Mouse (Mus musculus) stomach, postnatal 0 days (tissue): ENCODE measurements at regions not wholly inside any gene's neighbourhood (a gene's known extent, or its start where the extent isn't known, plus 50 kb on each side); places are given as distances from the start of the nearest gene placed in this dataset.

Experiments used
- ATAC-seq: fragments of 200-750 bp; cut with Nextera tagmentation; 2 replicates; pipeline ENCODE4 v1.8.0; 2017; ENCODE audit not compliant: low FRiP score, low TSS enrichment
- DNase-seq: peaks from one replicate; pipeline ENCODE4 v3.0.0-alpha.2; 2016; ENCODE audit warnings: low spot score
- H3K27ac ChIP-seq: fragments of 300-500 bp; sonication (generic); replicated peaks from 2 replicates; pipeline ENCODE4 v1.5.1; 2014; ENCODE audit warnings: mild to moderate bottlenecking, control low read depth
- H3K27me3 ChIP-seq: fragments of 300-500 bp; sonication (generic); 2 replicates; pipeline ENCODE4 v1.6.1; 2014; ENCODE audit warnings: low read length; ENCODE audit not compliant: control insufficient read depth, insufficient read depth
- H3K36me3 ChIP-seq: fragments of 300-500 bp; sonication (generic); 2 replicates; pipeline ENCODE4 v1.6.1; 2014; ENCODE audit warnings: low read length, mixed read lengths; ENCODE audit not compliant: control insufficient read depth, insufficient read depth
- H3K4me1 ChIP-seq: fragments of 300-500 bp; sonication (generic); replicated peaks from 2 replicates; pipeline ENCODE4 v1.6.1; 2014; ENCODE audit warnings: antibody characterized with exemption; ENCODE audit not compliant: control insufficient read depth, insufficient read depth
- H3K4me2 ChIP-seq: fragments of 300-500 bp; sonication (generic); replicated peaks from 2 replicates; pipeline ENCODE4 v1.6.1; 2014; ENCODE audit warnings: low read depth, mild to moderate bottlenecking, control low read depth, moderate library complexity
- H3K4me3 ChIP-seq: fragments of 300-500 bp; sonication (generic); 2 replicates; pipeline ENCODE4 v1.5.1; 2014; ENCODE audit warnings: low read depth, low read length, control low read depth
- H3K9ac ChIP-seq: fragments of 300-500 bp; sonication (generic); 2 replicates; pipeline ENCODE4 v1.6.1; 2014; ENCODE audit warnings: mild to moderate bottlenecking, low read length, control low read depth, mixed read lengths
- H3K9me3 ChIP-seq: fragments of 300-500 bp; sonication (generic); 2 replicates; pipeline ENCODE4 v1.6.1; 2016; ENCODE audit warnings: low read length; ENCODE audit not compliant: control insufficient read depth
- CTCF ChIP-seq: IDR thresholded peaks from 2 replicates; pipeline ENCODE4 v1.5.1; 2016; ENCODE audit warnings: antibody characterized with exemption, low read depth, mild to moderate bottlenecking, moderate library complexity
- EP300 ChIP-seq: optimal IDR thresholded peaks from 2 replicates; pipeline ENCODE3; 2016; ENCODE audit warnings: antibody characterized with exemption
- WGBS: fragments of 180-500 bp; shearing (Covaris S2); extraction: QIAGEN DNeasy Blood & Tissue Kit; methylation state at CpG from one replicate; pipeline ENCODE4 v1.1.7; 2014; 5-methylcytosine and 5-hydroxymethylcytosine counted together

DNA sequence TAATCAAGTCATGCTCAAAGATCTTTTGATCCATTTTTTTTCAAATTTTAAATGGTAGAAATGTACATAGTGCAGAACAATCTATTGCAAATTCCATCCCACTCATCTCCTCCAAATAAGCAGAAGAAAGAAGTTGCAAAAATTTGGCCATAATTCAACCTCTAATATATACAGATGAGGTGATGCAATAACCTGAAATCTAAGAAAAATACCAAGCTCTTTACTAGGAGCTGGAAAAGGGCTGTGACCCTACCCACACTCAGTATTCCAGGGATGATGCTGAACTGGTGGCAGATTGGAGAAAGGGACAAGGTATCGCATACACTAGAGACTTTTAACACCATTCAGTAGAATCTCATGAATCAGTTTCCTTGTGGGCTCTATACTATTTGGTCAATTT lies 76.3 kb upstream of the B430218F22Rik start:
- Histone ChIP-seq H3K9me3 (no peaks in the 10 kb centered on the region), H3K4me2 (no peak overlapping the region), H3K9ac (no peak overlapping the region), H3K4me3 (no peak overlapping the region), H3K4me1 (no peaks in the 10 kb centered on the region), H3K36me3 (no peaks in the 10 kb centered on the region), H3K27me3 (no peaks in the 10 kb centered on the region), H3K27ac (no peak overlapping the region)
- ATAC-seq (no peak), DNase-seq (no peak)
- WGBS, result 87% methylated on average over 1 of the region's 1 CpGs
- TF ChIP-seq CTCF (no peak), EP300 (no peak)

DNA sequence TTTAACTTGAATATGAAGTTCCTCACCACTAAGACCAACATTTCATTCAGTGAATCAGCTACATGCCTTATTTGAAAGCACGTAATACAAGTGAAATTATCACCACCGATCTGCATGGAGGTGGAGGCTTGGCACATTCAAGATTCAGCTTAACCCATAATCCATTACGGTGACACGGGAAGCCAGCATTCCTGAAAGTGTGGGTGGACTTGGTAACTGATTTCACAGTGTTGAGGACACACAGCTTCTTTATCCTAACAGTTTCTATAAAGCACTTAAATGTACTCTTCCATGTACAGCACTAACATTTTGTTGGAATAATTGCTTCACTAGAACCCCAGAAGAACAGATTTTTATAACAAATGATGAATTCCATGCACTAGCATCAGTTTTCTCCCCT lies 72.8 kb upstream of the B430218F22Rik start:
- WGBS, result 79% methylated on average over 4 of the region's 4 CpGs
- H3K27ac ChIP-seq, result no peak overlapping the region

More for the DNA sequence above, 72.8 kb upstream of the B430218F22Rik start:
- ATAC-seq (no peak), DNase-seq (no peak)
- Histone ChIP-seq H3K4me3 (no peak overlapping the region), H3K27me3 (no peaks in the 10 kb centered on the region), H3K9ac (no peak overlapping the region), H3K4me2 (no peak overlapping the region), H3K36me3 (no peaks in the 10 kb centered on the region), H3K9me3 (no peaks in the 10 kb centered on the region), H3K4me1 (no peaks in the 10 kb centered on the region)
- TF ChIP-seq CTCF, result no peak
- no peak for TF ChIP-seq EP300
